Mouse (Mus musculus) 3T3-L1 (cell line): ENCODE results near the gene 1810009A15Rik.

ENCODE experiments used
- DNase-seq: peaks from one replicate; pipeline ENCODE4 v3.0.0-alpha.2; 2015; ENCODE audit warnings: low read depth, low spot score

The 1810009A15Rik gene

GRCm38 (mm10) chr19:8920073-8920736 lies 31.6 kb downstream of the 1810009A15Rik start, which contains the start of gene B3gat3:
Gene B3gat3 (plus strand): TSS chr19:8920374.
- DNase-seq = peak; percentile 98

- peak; percentile 80 for DNase-seq
Measured at GRCm38 (mm10) chr19:8920836-8921291, 32.2 kb downstream of the 1810009A15Rik start.

- DNase-seq = no peak
Measured at GRCm38 (mm10) chr19:8921741-8922140, 33.1 kb downstream of the 1810009A15Rik start.

DNA sequence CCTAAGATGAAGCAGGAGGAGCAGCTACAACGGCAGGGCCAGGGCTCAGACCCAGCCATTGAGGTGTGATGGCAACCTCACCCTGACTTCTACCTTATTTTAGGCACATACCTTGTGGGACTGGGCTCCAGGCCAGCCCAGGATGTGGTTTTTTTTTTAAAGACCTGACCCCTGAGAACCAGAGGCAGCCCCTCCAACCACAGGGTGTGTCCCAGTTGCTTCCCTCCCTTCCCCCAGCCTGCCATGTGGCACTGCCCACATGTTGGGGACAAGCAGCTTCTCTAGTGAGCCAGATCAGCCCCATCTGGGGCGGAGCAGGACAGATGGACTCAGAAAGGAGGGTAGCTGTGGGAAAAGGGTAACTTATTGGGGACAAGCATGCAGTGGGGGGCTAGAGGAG lies 38.1 kb downstream of the 1810009A15Rik start:
- DNase-seq = no peak

DNA sequence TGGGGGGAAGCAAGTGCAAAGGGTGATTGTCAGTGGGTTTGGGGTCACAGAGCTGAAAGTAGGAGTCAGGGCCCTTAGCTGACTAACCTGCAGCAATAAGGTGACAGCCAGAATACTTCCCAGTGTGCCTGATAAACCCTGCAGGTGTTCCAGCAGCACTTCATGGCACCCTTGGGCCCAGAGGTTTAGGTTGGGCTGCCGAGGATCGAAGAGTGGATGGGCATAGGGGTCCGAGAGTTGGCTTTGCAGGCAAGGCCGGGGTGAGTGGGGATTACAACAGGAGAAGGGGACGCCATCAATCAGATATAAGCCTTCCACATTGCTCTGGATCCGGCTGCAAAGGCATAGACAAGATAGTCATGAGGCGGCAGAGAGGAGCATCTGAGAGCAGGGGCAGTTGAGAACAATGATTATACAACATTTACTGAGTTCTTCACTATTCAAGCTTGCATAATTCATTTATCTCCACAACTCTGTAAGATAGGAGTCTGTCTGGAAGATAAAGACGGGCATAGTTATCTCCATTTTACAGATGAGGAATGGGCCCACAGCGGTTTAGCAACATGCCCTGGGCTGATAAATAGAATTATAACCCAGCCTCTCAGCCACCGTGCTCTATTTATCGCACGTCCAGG lies 39.4 kb downstream of the 1810009A15Rik start:
- no peak for DNase-seq

DNA sequence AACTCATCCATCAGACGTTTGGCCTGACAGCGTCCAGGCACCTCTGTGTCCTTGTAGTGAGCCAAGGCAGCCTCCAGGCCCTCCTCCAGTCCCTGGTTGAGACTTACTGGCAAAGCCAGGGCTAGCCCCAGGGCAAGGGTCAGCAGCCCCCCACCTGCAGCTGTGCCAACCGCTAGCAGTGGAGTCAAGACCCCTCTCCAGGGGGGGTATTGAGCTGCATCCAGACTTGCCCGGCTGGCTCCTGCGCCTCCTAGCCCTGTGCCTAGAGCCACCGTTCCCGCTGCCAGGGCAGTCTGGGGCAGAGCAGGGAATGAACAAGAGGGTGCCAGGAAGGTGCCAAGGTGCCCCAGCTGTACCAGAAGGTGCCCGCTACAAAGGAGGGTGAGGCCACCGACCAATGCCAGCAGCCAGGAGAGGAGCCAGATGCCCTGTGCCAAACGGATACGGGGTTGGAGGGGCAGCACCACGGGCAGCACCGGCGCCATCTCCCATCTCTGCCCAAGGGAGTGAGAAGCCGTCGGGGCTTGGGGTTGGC lies 40.1 kb downstream of the 1810009A15Rik start:
- no peak for DNase-seq

DNA sequence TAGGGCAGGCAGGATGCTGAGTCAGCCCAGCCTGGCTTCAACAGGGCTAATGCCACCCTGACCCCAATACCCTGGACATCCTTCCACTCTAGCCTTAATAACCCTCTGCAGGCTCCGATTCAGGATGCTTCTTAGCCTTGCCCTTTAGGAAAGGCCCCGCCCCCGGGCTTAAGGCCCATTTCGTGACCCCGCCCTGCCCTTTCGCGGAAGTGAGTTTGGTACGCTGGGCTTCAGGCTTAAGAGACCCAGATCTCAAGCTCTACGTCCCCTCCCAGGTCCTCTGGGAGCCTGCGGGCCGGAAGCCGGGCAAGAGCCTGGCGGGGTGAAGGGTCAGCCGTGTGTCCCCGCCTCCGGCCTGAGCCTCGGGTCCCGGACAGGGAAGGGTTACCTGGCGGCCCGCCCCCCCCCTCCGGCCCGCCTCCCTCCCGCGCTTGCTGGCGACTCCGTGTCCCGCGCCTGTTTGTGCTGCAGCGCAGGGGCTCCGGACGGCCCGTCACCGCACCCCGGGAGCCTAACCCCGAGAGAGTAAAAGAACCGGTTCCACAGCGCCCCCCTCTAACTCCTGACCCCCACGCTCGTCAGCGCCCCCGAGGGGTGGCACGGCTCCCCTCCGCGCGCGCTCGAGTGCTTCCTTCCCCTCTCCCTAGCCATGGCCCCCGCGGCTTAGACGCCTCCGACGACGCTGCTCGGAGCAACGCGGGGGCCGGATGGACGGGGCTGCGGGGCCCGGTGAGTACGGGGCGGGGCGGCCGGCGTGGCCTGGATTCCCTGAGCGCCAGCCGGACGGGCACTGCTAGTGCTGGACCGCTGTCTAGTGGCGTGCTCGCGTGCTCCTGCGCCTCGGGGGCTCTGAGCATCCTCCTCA lies 40.8 kb downstream of the 1810009A15Rik start, which contains the start of the genes Rom1 and Eml3:
Rom1 (minus strand) TSS at position 133 of the 865 bp plus-strand sequence.
Eml3 (plus strand) TSS at position 329 of the 865 bp plus-strand sequence.
- DNase-seq = peak; percentile 85

DNA sequence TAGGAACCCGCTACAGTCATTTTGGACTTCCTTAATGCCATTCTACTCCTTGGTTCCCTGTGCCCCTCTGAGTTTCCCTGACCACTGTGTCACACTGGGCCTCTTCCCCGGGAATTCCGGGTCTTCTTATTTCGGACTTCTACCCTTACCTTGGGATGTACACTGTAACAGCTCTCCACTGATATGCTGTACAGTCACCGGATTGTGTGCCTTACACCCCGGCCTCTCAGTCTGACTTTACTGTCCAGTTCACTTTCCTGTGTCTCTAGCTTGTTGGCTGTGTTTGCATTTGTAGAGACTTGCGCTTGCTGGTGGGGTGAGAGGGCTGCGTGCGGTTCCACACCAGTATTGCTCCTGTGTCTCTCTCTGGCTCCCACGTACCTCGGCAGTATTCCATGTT lies 41.5 kb downstream of the 1810009A15Rik start:
- peak; percentile 55 for DNase-seq

DNA sequence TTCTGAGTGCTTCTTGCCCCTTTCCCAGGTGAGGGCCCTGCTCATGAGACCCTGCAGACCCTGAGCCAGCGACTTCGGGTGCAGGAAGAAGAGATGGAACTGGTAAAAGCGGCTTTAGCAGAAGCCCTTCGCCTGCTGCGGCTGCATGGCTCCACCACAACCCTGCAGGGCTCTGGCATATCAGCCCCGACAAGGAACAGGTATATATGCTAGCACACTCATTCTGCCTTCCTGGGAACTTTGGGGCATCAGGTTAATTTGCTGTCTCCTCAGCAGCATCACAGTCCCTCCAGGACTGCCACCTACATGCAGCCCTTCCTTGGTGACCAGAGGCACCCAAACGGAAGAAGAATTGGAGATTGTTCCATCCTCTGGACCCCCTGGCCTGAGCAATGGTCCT lies 42.1 kb downstream of the 1810009A15Rik start:
- no peak for DNase-seq

DNA sequence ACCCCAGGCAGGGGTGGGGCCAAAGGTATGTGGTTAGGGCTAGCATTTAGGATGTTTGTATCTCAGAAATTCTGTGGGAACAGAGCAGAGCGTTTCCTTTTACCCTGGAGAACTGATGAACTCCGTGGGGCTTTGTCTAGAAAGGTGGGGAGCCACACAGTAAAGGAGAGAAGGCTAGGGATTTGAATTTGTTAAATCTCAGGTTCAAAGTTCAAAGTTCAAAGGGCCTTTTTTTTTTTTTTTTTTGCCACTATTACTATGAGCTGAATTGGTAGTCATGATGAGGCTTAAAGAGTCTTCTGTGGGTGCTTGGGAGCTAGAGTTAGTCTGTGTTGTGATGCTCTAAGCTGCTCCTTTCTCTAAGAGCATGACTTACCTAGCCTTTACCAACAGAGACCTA lies 48.1 kb downstream of the 1810009A15Rik start:
- DNase-seq = no peak
